Mouse (Mus musculus) ES-E14 (cell line): ENCODE data around the gene Tab2.

ENCODE experiments used
- CHD2 ChIP-seq: IDR thresholded peaks from 2 replicates; pipeline ENCODE4 v1.6.1; 2014; ENCODE audit warnings: mild to moderate bottlenecking, low read depth, low read length, inconsistent platforms
- MAFK ChIP-seq: IDR thresholded peaks from 2 replicates; pipeline ENCODE4 v1.6.1; 2014; ENCODE audit warnings: mild to moderate bottlenecking, low read depth, low read length, inconsistent platforms; ENCODE audit not compliant: insufficient read depth
- ZC3H11A ChIP-seq: IDR thresholded peaks from 2 replicates; pipeline ENCODE4 v1.6.1; 2012; ENCODE audit warnings: low read depth, mild to moderate bottlenecking, inconsistent platforms, low read length, borderline replicate concordance
- ZNF384 ChIP-seq: IDR thresholded peaks from 2 replicates; pipeline ENCODE4 v1.6.1; 2012; ENCODE audit warnings: low read depth, low read length, inconsistent platforms

DNA sequence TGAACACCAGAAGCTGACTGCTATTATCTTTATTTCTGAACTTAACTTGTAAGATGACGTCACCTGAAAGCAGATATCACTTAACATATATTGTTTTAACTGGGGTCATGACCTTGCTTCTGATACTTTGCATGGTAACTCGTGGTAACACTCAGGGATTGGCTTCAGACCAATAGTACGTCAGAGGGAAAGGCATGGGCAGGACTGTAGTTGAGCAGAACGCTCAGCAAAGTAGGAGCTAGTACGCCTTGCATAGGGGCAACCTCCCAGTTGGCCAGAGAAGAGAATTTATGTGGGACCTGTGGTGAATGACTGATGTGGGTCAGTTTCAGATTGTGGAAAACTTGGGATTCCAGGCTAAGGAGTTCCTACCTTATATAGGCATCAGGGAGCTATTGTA is 35.6 kb upstream of the Tab2 start:
- no peak for TF ChIP-seq ZC3H11A
- no peak for TF ChIP-seq ZNF384
- TF ChIP-seq CHD2: no peak
- no peak for TF ChIP-seq MAFK
